Mouse (Mus musculus) megakaryocyte, adult 5-6 weeks (primary cell): ENCODE data around the gene Ostc. TPM values are rescaled to one million over a fixed set of nuclear protein-coding genes. Genes with fewer than 3 reads are reported as not detected.

Source experiments
- ATAC-seq: 2 replicates; pipeline ENCODE4 v1.8.0; 2016; ENCODE audit warnings: mild to moderate bottlenecking, inconsistent platforms; ENCODE audit not compliant: poor library complexity, severe bottlenecking
- total RNA-seq, 2 experiments: library from RNA; stranded (forward) in 1 of 2; stranded (reverse) in 1 of 2; fragments of 153-499, 151-499 nt in 1 of 2; fragments of 221-1000, 200-1000 nt in 1 of 2; gene quantifications; 2 replicates each; pipeline versions ENCODE4 v1.2.3 to v1.2.4; 2015 to 2017

Ostc gene
- total RNA-seq (2015) (206 and 233 TPM in 2 replicates), total RNA-seq (2017) (147 and 173 TPM in 2 replicates)

DNA sequence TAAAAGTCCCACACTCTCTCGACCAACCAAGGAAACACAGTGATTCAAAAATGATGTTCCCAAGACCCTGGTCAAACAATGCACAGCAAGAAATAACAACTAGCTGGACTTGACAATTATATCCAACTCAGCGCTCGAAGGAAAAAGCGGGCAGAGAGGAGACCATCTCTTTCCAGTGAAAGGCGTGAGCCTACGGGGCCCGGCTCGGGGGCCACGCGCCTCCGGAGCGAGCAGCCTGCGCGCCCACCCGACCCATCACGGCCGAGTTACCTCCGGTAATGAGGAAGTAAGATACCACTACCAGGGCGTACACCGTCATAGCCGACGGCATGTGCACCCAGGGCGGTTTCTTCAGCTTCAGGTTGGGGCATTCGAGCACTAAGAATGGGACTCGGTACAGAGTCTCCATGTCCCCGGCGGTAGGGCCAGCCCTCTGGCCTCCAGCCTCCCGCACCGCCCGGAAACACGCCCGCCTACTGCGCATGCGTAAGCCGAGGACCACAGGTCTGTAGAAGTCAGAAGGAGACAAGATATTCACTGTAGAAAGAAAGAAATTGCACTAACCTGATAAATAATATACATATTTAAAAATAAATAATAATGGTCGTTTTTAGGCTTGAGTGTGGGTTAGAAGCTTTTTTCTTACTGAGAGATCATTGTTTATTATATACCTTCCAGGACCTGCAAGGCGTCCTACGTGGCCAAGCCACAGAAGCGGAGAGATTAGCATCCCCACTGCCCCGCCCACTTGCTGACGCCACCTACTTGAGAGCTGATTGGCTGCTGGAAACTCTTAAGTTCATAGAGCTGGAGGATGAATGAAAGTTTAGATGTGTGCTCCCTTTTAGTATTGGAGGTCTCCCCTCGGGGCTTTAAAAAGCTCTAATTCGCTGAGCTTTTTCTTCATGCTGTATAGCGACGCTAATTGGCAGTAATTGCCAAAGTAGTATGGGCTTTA is at the start of gene Ostc:
Gene Ostc (minus strand): TSS at position 478 of the 958 bp plus-strand sequence.
- peak; percentile 97 for ATAC-seq

- ATAC-seq, result no peak
Measured at GRCm38 (mm10) chr3:130758157-130758841, 49.1 kb upstream of the Ostc start.

GRCm38 (mm10) chr3:130757117-130757852 is 48.0 kb upstream of the Ostc start:
- ATAC-seq, result no peak

DNA sequence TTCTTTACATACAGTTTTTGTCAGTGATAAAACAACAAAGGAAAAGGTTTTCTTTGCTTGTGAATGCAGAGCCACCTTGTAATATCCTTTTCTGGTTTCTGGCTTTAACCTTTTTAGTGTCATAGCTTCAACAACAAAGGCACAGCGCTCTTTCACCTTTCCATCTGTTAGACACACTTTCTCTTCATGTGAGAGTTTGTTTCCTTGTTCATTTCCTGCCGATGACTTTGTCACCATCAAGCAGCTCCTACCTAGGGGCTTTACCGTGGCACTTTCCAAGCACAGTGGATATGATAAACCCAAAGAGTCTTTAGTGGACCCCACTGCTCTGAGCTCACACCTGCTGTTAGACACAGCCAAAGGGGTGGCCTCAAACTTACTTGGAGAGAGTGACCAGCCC is 40.0 kb upstream of the Ostc start:
- no peak for ATAC-seq

DNA sequence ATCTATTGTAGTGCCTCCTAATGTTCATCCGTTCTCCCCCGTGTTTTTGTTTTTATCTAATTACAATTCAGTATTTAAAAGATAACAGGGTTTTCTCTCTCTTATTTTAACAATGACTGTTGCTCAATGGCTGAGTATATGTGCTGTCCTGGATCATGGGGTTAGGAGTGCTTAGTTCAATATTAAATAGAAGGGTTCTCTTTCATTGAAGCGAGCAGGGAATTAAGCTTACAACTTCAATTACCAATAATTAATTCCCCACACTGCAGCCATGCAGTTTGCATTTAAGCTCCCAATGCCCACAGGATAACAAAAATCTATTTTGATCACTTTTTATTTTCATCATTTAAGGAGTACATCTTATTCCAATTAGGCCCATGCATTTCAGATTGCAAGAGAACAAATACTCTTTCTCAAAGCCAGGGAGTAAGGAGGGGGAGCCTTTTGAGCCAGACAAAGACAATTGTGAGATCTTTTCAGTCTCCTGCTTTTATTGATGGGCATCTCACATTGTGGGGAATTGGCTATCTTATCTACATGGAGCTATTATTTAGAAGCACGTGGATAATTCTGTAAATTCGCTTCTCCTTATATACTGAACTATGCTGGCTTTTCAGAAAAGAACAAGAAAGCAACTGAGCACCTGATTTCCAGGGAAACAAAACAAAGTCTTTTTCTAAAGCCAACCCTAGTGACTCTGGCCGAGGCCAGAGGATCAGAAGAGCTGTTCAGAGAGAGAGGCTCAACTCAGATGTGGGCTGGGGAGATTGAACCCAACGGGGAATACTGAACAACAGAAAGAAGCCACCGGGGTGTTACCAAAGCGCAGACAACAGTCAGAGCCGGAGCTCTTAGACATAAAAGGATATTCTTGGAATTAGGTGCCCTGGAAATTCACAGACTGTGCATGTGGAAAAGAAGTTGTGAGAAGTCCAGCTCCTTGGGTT is 37.7 kb upstream of the Ostc start:
- no peak for ATAC-seq

- ATAC-seq, result no peak
Measured at GRCm38 (mm10) chr3:130737652-130738361, 28.6 kb upstream of the Ostc start.

GRCm38 (mm10) chr3:130736758-130737157 is 27.5 kb upstream of the Ostc start:
- ATAC-seq, result no peak

DNA sequence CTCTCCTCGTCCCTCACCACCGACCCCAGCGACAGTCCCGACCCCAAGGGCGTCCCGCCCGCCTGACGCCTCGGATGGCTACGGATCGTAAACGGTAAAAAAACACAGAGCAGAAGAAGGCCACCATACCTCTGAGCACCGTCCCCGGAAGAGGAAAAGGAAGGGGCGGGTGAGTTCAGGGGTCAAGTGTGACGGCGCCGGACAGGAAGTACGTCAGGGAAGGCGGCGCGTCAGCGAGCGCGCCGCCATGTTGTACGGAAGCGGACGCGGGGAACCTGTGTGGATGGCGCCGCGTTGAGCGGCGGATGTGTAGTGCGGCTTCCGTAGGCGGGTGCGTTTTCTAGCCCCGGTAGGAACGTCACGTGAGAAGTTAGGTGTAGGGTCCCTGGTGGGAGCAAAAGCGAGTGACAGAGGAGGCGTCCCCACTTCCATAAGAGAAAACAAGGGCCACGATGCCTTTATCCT is 21.0 kb upstream of the Ostc start, which contains the start of gene Rpl34:
Gene Rpl34 (minus strand): TSS at position 210 of the 465 bp plus-strand sequence.
- ATAC-seq, result peak; percentile 93

DNA sequence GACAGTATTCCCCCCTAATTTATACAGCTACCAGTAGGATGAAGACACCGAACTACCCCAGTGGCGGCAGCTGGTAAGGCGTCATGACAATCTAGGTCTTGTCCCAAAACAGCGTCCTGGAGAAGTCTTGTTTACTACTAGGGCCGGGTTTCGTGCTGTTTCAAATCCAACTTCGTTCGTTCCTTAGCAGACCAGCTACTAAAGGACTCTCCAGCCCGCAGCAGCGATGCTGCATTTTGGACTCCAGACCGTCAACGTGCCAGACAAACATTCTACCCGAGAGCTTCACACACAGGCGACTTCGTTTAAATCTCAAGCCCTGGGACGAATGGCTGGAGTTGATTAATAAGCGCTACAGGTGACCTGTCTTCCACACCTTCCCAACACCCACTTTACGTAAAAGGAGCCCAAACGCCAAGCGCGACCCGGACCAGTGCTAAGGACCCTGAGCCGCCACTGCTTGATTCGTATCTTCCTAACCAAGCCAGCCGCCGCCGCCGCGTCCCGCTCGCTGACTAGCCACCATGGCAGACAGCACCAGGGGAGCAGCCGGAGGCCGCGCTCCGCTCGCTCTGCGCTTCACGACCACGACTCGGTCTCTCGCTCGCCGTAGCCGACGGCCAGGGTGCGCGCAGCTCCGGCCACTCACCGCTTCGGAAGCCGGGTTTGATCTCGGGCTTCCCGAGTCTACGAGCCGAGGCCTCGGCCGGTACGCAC is 20.4 kb upstream of the Ostc start:
- ATAC-seq, result peak; percentile 53

DNA sequence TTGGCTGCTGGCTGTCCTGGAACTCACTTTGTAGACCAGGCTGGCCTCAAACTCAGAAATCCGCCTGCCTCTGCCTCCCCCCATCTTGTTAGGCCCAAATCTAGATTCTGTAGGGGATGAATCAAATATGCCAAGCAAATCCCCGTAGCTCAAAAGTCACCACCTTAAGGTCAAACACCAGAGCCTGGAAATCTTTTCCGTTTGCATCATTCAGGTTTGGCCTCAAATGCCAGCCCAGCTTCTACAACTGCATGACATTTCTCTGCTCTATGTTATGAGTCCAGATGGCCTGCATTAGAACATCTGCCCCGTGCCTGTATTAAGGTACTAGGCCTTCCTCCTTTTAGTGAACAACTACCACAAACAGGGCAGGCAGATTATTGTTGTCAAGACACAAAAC is 18.4 kb upstream of the Ostc start:
- no peak for ATAC-seq

DNA sequence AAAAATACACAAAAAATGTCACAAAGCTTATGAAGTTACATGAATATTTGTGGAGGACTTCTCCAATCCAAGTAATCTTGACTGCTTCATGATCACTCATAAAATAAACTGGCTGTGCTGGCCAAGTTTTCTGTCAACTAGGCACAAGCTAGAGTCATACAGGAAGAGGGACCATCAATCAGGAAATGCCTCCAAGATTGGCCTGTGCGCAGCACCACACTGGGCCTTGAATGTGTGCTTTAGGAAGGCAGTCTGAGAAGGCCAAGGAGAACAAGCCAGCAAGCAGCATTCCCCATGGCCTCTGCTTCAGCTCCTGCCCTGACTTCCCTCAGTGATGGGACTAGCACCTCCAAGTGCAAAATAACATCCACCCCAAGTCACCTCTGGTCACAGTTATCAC is 17.8 kb upstream of the Ostc start:
- ATAC-seq, result no peak

GRCm38 (mm10) chr3:130725718-130726117 is 16.5 kb upstream of the Ostc start:
- no peak for ATAC-seq

DNA sequence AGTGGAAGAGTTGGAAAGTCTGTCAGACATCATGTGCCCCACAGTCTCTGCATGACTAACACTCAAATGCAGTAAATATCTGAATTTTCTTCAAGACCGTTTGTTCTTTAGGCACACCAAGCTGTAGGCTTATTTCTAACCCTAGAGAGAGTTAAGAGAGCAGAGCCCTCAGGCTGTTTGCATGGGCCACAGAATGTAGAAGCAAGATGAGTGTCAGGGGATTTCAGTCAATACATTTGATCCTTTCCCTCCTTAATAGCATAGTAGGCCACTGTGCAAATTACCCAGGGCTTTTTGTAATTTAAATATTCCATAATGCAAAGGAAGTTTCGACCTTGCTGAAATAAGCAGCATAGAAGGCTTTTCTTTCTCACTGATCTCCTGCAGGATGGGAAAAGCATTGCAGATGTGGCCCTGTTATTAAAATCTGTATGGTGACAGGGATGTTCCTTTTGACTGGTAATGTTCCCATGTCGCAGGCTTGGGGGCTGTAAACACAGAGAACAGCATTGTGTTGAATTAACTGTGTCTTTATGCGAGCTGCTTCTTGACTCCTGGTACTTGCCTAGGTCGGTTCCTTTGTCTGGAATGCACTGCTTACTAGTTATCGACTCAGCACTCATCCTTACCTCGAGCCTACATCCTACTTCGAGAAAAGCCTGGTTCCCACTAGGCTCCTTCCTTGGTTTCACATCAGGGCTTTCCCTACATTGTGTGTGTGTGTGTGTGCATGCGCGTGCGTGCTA is 13.7 kb upstream of the Ostc start:
- ATAC-seq, result no peak

DNA sequence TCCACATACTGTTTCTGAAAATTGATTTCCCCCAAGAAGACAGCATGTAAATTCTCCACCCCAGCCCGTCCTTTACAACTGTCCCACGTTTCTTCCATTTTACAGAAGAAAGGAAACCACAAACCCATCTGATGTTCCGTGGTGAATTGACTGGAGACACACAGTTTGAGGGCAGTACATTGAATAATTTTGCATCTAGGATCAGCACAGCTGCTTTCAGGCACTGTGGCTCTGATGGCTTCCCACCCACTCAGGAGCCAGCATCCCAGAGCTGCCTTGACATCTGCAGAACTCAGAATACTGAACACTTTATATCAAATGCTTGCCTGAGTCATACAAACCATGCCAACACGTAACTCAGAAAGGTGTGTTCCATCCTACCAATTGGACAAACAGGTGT is 11.0 kb upstream of the Ostc start:
- ATAC-seq, result no peak

DNA sequence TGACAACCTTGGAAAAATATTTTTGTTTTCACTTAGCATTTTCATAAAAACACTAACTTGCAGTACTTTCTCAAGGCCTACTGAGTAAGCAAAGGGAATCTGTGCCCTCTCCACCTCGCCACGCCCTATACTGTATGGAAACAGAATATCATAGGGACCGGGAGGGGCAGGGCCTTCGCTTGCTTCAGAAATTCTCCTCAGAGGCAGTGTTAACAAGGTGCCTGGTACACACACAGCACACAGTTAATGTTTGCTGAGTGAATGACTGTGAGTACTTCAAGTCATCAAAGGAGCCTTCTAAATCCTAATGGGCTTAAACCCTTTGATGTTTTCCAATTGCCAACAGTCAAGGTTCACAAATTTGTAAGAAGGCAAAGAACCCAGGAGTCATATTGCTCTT is 9.6 kb upstream of the Ostc start:
- no peak for ATAC-seq

- no peak for ATAC-seq
Measured at GRCm38 (mm10) chr3:130716555-130716954, 7.3 kb upstream of the Ostc start.

- ATAC-seq, result peak; percentile 88
Measured at GRCm38 (mm10) chr3:130714775-130715568, 5.7 kb upstream of the Ostc start.
